ENCODE assay signal across 19 mouse cellular contexts in the genomic region with DNA sequence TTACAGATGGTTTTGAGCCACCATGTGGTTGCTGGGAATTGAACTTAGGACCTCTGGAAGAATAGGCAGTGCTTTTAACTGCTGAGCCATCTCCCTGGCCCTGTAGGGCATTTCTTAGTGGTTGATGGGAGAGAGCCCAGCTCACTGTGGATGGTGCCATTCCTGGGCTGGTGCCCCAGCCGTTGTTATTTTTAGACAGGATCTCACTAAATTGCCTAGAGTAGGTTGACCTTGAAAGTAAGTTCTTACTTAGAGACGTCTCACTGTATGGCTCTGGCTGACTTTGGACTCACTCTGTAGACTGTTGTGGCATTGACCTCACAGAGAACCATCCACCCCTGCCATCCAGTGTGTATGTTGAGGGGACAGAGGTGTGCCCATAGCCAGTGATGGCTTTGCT. TPM values are rescaled to one million over a fixed set of nuclear protein-coding genes. Genes with fewer than 3 reads are reported as not detected.
A peak's percentile ranks its signal among the peaks of the same experiment; 100 is the strongest.
DNase-seq lines count a peak whose midpoint lies in the region; ATAC-seq and TF ChIP-seq lines count a peak whose summit lies in the region.
"Had no signal": no experiment of that assay in that cellular context is flagged by ENCODE, and none has a peak within 500 bp of the region (broad histone marks: within the 10 kb centered on the region; RNA-seq: fewer than 3 reads in every experiment).

No protein-coding gene starts in this region.

- no peak for TF ChIP-seq EP300 in heart, adult 2 months (IDR thresholded peaks at IDR 0.05; ENCODE audit: insufficient read depth, low read depth, low read length)

- no peak for TF ChIP-seq CTCF in heart, adult 2 months (IDR thresholded peaks at IDR 0.05)

- no peaks in the 10 kb centered on the region for H3K27me3 ChIP-seq in heart, adult 2 months (ENCODE audit: control insufficient read depth, insufficient read depth, low read length)
- no peaks in the 10 kb centered on the region for H3K27me3 ChIP-seq in embryonic facial prominence, embryonic 15.5 days
- H3K27me3 ChIP-seq in heart, embryonic 14.5 days (ENCODE audit: control insufficient read depth, insufficient read depth, low read length): no peaks in the 10 kb centered on the region
- H3K27me3 ChIP-seq: forebrain, embryonic 15.5 days; limb, embryonic 13.5 days had no signal

- no peak overlapping the region for H3K4me3 ChIP-seq in heart, adult 2 months
- H3K4me3 ChIP-seq in embryonic facial prominence, embryonic 15.5 days (replicated peaks): no peak overlapping the region
- no peak overlapping the region for H3K4me3 ChIP-seq in heart, embryonic 14.5 days (ENCODE audit: control insufficient read depth in 1 of 2, insufficient read depth in 1 of 2, low read depth in 1 of 2, low read length in 2 of 2)
- no peak overlapping the region for H3K4me3 ChIP-seq in macrophage (ENCODE audit: inconsistent target)
- H3K4me3 ChIP-seq: erythroblast, embryonic 14.5 days; forebrain, embryonic 15.5 days; liver, embryonic 15.5 days had no signal

- intact Hi-C loops in heart, adult 2 months (cut with DNase I): no loop called here
- intact Hi-C loops in heart, postnatal 14 days (cut with DNase I): no loop called here

- no peak overlapping the region for H3K9ac ChIP-seq in heart, adult 2 months (ENCODE audit: low read depth, low read length)
- no peak overlapping the region for H3K9ac ChIP-seq in embryonic facial prominence, embryonic 15.5 days
- H3K9ac ChIP-seq in heart, embryonic 14.5 days (ENCODE audit: low read length): no peak overlapping the region
- H3K9ac ChIP-seq: forebrain, embryonic 15.5 days; limb, embryonic 13.5 days; liver, embryonic 15.5 days had no signal

- peaks cover 4% of the 10 kb centered on the region for H3K36me3 ChIP-seq in heart, adult 2 months (ENCODE audit: control insufficient read depth, insufficient read depth, low read length)
- H3K36me3 ChIP-seq in embryonic facial prominence, embryonic 15.5 days: peaks cover 36% of the 10 kb centered on the region
- H3K36me3 ChIP-seq in heart, embryonic 14.5 days (ENCODE audit: control insufficient read depth, insufficient read depth, low read length): peaks cover 40% of the 10 kb centered on the region
- no peaks in the 10 kb centered on the region for H3K36me3 ChIP-seq in macrophage (ENCODE audit: inconsistent target)

- ATAC-seq in embryonic facial prominence, embryonic 15.5 days (ENCODE audit: insufficient number of reproducible peaks, low FRiP score, low TSS enrichment, low read depth): no peak
- peak; percentile 36; the same call in 1 of the 2 replicates for ATAC-seq in heart, embryonic 14.5 days (ENCODE audit: insufficient number of reproducible peaks, insufficient read depth, low FRiP score, low read depth)
- ATAC-seq: forebrain, embryonic 15.5 days; hindbrain, postnatal 0 days had no signal

- DNase-seq in heart, adult 2 months: peak; percentile 27 to 45
- no peak for DNase-seq in heart, postnatal 14 days
- no peak for DNase-seq in urinary bladder, postnatal 36 days (ENCODE audit: low spot score in 2 of 2)
- no peak for DNase-seq in cerebellum, postnatal 4 days (ENCODE audit: low spot score in 2 of 2)
- DNase-seq: adrenal gland, postnatal 36 days; cerebellum, adult 8-10 months; kidney, adult 11 months; kidney, postnatal 14 days; lung, postnatal 14 days; right cerebral cortex, postnatal 14 days had no signal

- H3K4me1 ChIP-seq in heart, adult 2 months (ENCODE audit: control insufficient read depth, insufficient read depth, low read length): peaks cover 2% of the 10 kb centered on the region
- peaks cover 7% of the 10 kb centered on the region for H3K4me1 ChIP-seq in embryonic facial prominence, embryonic 15.5 days
- peaks cover 5 to 10% of the 10 kb centered on the region in 2 experiments for H3K4me1 ChIP-seq in heart, embryonic 14.5 days (ENCODE audit: control insufficient read depth in 2 of 2, insufficient read depth in 2 of 2, low read length in 2 of 2)
- H3K4me1 ChIP-seq: forebrain, embryonic 15.5 days had no signal

- WGBS in heart, adult 2 months: 45% methylated on average over 2 of the region's 2 CpGs
- 70% methylated on average over 2 of the region's 2 CpGs for WGBS in embryonic facial prominence, embryonic 15.5 days
- WGBS in heart, embryonic 14.5 days: 31% methylated on average over 2 of the region's 2 CpGs
- 91% methylated on average over 2 of the region's 2 CpGs for WGBS in macrophage (ENCODE audit: missing documents)

- no peaks in the 10 kb centered on the region for H3K79me2 ChIP-seq in heart, adult 2 months (replicated peaks; ENCODE audit: control insufficient read depth, insufficient read depth, low read length)
- H3K79me2 ChIP-seq in macrophage (ENCODE audit: inconsistent target): no peaks in the 10 kb centered on the region

- no peaks in the 10 kb centered on the region for H3K9me3 ChIP-seq in embryonic facial prominence, embryonic 15.5 days (replicated peaks)
- H3K9me3 ChIP-seq in heart, embryonic 14.5 days (ENCODE audit: control insufficient read depth, low read length): no peaks in the 10 kb centered on the region
- H3K9me3 ChIP-seq: forebrain, embryonic 15.5 days; limb, embryonic 13.5 days; liver, embryonic 15.5 days had no signal

- H3K27ac ChIP-seq in heart, adult 2 months: peak overlapping the region; percentile 46
- peak overlapping the region; percentile 70 for H3K27ac ChIP-seq in embryonic facial prominence, embryonic 15.5 days (replicated peaks)
- H3K27ac ChIP-seq in heart, embryonic 14.5 days (replicated peaks in 1 of 2; ENCODE audit: control insufficient read depth in 1 of 2, insufficient read depth in 1 of 2, low read depth in 2 of 2, low read length in 2 of 2): peak overlapping the region; percentile 17 to 72; a peak in 3 of 4 replicates
- peak overlapping the region; percentile 88 for H3K27ac ChIP-seq in macrophage
- H3K27ac ChIP-seq: forebrain, embryonic 15.5 days; hindbrain, postnatal 0 days; limb, embryonic 13.5 days; liver, embryonic 15.5 days had no signal

- H3K4me2 ChIP-seq in embryonic facial prominence, embryonic 15.5 days (replicated peaks): peak overlapping the region; percentile 49; the same call in 1 of the 2 replicates
- H3K4me2 ChIP-seq in heart, embryonic 14.5 days (ENCODE audit: low read length): no peak overlapping the region
- H3K4me2 ChIP-seq: forebrain, embryonic 15.5 days; liver, embryonic 15.5 days had no signal

- TF ChIP-seq POLR2A in heart, adult 2 months (IDR thresholded peaks at IDR 0.05; ENCODE audit: insufficient read depth, low read depth, low read length): no peak

RNA-seq across cellular contexts. Expression of a gene that starts 0.8 kb away (rescaled TPM):
- total RNA-seq in heart, adult 2 months (2021): 1 to 10 TPM; 7.4 to 8.7 TPM
- 5.4 and 9.1 TPM in 2 replicates for polyA plus RNA-seq in heart, adult 2 months (2012; rRNA removed)
- 10 to 100 TPM; 13.6 to 14.3 TPM for total RNA-seq in heart, postnatal 14 days (2021)
- polyA plus RNA-seq in embryonic facial prominence, embryonic 15.5 days (2015; fragmentation: Nextera tagmentation; extraction: Ambion mirVana): 122 and 138 TPM in 2 replicates
- 23.2 and 23.9 TPM in 2 replicates for polyA plus RNA-seq in heart, embryonic 14.5 days (2014; fragmentation: Nextera tagmentation; extraction: Ambion mirVana)
- 1 to 10 TPM in 19 of 26 experiments, under 1 TPM in 5, not detected in 2; 0.41 to 9.2 (median 2.1) TPM for total RNA-seq in macrophage (2018; cell fraction: chromatin; rRNA removed)
- 1 to 10 TPM; 1.6 to 5.8 (median 3.4) TPM for total RNA-seq in macrophage (2018; cell fraction: cytosol; rRNA removed)
- 1 to 10 TPM; 1.2 to 8.9 (median 3.6) TPM for total RNA-seq in macrophage (2018; cell fraction: nucleus; rRNA removed)
- 4.6 to 5.0 TPM (median 4.8 TPM) in 3 replicates for polyA plus RNA-seq in macrophage (2018)
- polyA plus RNA-seq: erythroblast, embryonic 14.5 days had no signal

RNA-seq across cellular contexts. Expression of a gene that starts 28.4 kb away (rescaled TPM):
- total RNA-seq in heart, adult 2 months (2021): 10 to 100 TPM; 15.3 to 16.5 TPM
- 10.3 and 12.4 TPM in 2 replicates for polyA plus RNA-seq in heart, adult 2 months (2012; rRNA removed)
- total RNA-seq in heart, postnatal 14 days (2021): 10 to 100 TPM; 11.6 to 12.7 TPM
- polyA plus RNA-seq in embryonic facial prominence, embryonic 15.5 days (2015; fragmentation: Nextera tagmentation; extraction: Ambion mirVana): 22.1 and 22.2 TPM in 2 replicates
- 19.0 and 28.3 TPM in 2 replicates for polyA plus RNA-seq in heart, embryonic 14.5 days (2014; fragmentation: Nextera tagmentation; extraction: Ambion mirVana)
- total RNA-seq in macrophage (2018; cell fraction: chromatin; rRNA removed): 100 to 1,000 TPM; 123 to 423 (median 235) TPM
- total RNA-seq in macrophage (2018; cell fraction: cytosol; rRNA removed): 1,000 to 10,000 TPM; 2,639 to 4,991 (median 3,753) TPM
- 1,000 to 10,000 TPM in 25 of 26 experiments, 100 to 1,000 TPM in 1; 662 to 5,760 (median 3,354) TPM for total RNA-seq in macrophage (2018; cell fraction: nucleus; rRNA removed)
- 4,472 to 5,209 TPM (median 4,886 TPM) in 3 replicates for polyA plus RNA-seq in macrophage (2018)
- polyA plus RNA-seq: C2C12 had no signal

Comparison
In these comparisons a context has a peak if more than half of its experiments do, and no peak if none do; other contexts are left out.
1. DNase-seq: peak in heart, adult 2 months (2 of 2); none in heart, postnatal 14 days (0 of 2), urinary bladder, postnatal 36 days (0 of 2) and cerebellum, postnatal 4 days (0 of 2).
2. RNA of a gene that starts 28.4 kb away (polyA plus RNA-seq): 4,472 to 5,209 TPM in macrophage; 22.1 to 22.2 TPM in embryonic facial prominence, embryonic 15.5 days, 19.0 to 28.3 TPM in heart, embryonic 14.5 days and 10.3 to 12.4 TPM in heart, adult 2 months; every median in the first group is over 100 times any median in the second.
3. Peak in every context shown above with its lines, with median percentiles within 50 percentile points of each other: H3K27ac ChIP-seq.